Mouse (Mus musculus) heart, adult 2 months (tissue): ENCODE data around the gene Efcc1. TPM values are rescaled to one million over a fixed set of nuclear protein-coding genes. Genes with fewer than 3 reads are reported as not detected.
"Not testable (repeated sequence)": the region's sequence is repeated elsewhere in the genome, so short reads cannot be mapped to it uniquely, and the experiment has no call there.

ENCODE experiments used
- DNase-seq, 2 experiments: peaks; one replicate each; pipeline ENCODE4 v3.0.0; 2021
- H3K27ac ChIP-seq: fragments of 200-600 bp; 2 replicates; pipeline ENCODE4 v1.8.1; 2022
- H3K27me3 ChIP-seq: fragments of 200-500 bp; 2 replicates; pipeline ENCODE4 v1.6.1; 2012; ENCODE audit warnings: mild to moderate bottlenecking, low read length, inconsistent platforms, mixed read lengths; ENCODE audit not compliant: control insufficient read depth, insufficient read depth
- H3K36me3 ChIP-seq: fragments of 200-500 bp; 2 replicates; pipeline ENCODE4 v1.6.1; 2012; ENCODE audit warnings: low read length, inconsistent platforms; ENCODE audit not compliant: control insufficient read depth, insufficient read depth
- H3K4me1 ChIP-seq: fragments of 200-500 bp; 2 replicates; pipeline ENCODE4 v1.6.1; 2011; ENCODE audit warnings: low read length; ENCODE audit not compliant: control insufficient read depth, insufficient read depth
- H3K4me3 ChIP-seq: fragments of 200-600 bp; 2 replicates; pipeline ENCODE4 v1.8.1; 2022
- H3K79me2 ChIP-seq: fragments of 200-500 bp; replicated peaks from 2 replicates; pipeline ENCODE4 v1.6.1; 2012; ENCODE audit warnings: mild to moderate bottlenecking, inconsistent platforms, low read length, moderate library complexity, mixed read lengths; ENCODE audit not compliant: control insufficient read depth, insufficient read depth
- H3K9ac ChIP-seq: fragments of 200-500 bp; 2 replicates; pipeline ENCODE4 v1.6.1; 2012; ENCODE audit warnings: low read depth, mild to moderate bottlenecking, control low read depth, inconsistent platforms, low read length, mixed read lengths
- CTCF ChIP-seq: fragments of 200-600 bp; IDR thresholded peaks from 2 replicates; pipeline ENCODE4 v1.8.1; 2022; ENCODE audit warnings: antibody characterized with exemption, mild to moderate bottlenecking, moderate library complexity
- EP300 ChIP-seq: fragments of 200-500 bp; IDR thresholded peaks from 2 replicates; pipeline ENCODE4 v1.6.1; 2011; ENCODE audit warnings: low read depth, low read length, control low read depth; ENCODE audit not compliant: insufficient read depth
- POLR2A ChIP-seq: fragments of 200-500 bp; IDR thresholded peaks from 2 replicates; pipeline ENCODE4 v1.6.1; 2011; ENCODE audit warnings: mild to moderate bottlenecking, low read depth, low read length, control low read depth; ENCODE audit not compliant: insufficient read depth
- WGBS: fragments of 180-500 bp; shearing (Covaris S2); methylation state at CpG from one replicate; pipeline ENCODE4 v1.1.7; 2018; 5-methylcytosine and 5-hydroxymethylcytosine counted together
- intact Hi-C: fragments of 180-260 bp; cut with DNase I; formaldehyde crosslinking; loops from one replicate; pipeline ENCODE4 v1.15.1; 2025
- polyA plus RNA-seq: library from polyadenylated mRNA; depleted of rRNA; stranded (reverse); fragments of >200 nt; gene quantifications from 2 replicates; pipeline ENCODE4 v1.2.3, GENCODE M21; 2012
- total RNA-seq, 2 experiments: library from RNA; stranded (reverse); gene quantifications; 2 replicates each; pipeline ENCODE4 v1.2.3; 2021

The Efcc1 gene
- total and polyA plus RNA-seq, 3 experiments = 0.86 to 1.3 (median 1.2) TPM

DNA sequence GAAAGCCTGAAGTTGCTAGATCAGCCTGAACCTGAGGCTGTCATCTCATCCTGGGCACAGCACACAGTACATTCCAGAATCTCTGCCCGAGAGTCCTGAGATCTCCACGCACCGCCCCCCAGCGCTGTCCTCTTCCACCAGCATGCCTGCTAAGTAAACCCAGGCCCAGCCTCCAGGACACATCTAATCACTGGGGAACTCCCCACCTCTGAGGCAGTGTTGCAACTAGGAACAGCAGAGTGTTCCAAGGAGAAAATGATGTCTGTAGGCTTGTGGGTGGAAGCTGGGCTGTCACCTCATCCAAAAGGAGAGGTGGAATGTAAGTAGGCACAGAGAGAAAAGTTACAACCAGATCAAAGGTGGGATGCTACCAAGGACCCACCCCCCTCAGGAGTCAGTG, 24.5 kb downstream of the Efcc1 start:
- TF ChIP-seq EP300 (no peak), POLR2A (no peak), CTCF (no peak)
- intact Hi-C loops = no loop called here
- H3K36me3 ChIP-seq = no peaks in the 10 kb centered on the region
- no peaks in the 10 kb centered on the region for H3K79me2 ChIP-seq
- no peaks in the 10 kb centered on the region for H3K4me1 ChIP-seq
- H3K27ac ChIP-seq = no peak overlapping the region
- 93% methylated on average over 4 of the region's 4 CpGs for WGBS
- no peak overlapping the region for H3K4me3 ChIP-seq
- H3K9ac ChIP-seq = no peak overlapping the region
- no peaks in the 10 kb centered on the region for H3K27me3 ChIP-seq
- DNase-seq = peak in 1 of 2 experiments; percentile 12

DNA sequence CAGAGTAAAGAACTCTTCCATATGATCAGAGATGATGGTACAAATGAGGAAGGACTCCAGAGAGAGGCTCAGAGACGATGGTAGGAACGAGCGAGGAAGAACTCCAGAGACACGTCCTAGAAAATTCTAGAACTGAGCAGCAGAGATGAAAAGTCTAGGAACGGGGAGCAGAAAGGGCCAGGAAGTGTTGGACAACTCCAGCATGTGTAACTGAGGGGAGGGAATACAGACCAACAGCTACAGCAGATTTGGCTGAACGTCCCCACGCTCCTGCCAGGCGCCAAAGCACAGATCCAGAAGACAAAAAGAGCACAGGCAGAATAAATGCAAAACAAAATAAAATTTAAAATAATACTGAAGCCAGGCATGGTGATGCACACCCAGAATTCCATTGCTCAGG, 26.2 kb downstream of the Efcc1 start:
- intact Hi-C loops = no loop called here
- TF ChIP-seq EP300 (no peak), POLR2A (no peak), CTCF (no peak)
- Histone ChIP-seq H3K79me2 (no peaks in the 10 kb centered on the region), H3K36me3 (no peaks in the 10 kb centered on the region), H3K9ac (no peak overlapping the region), H3K4me1 (no peaks in the 10 kb centered on the region), H3K27me3 (no peaks in the 10 kb centered on the region), H3K4me3 (no peak overlapping the region), H3K27ac (no peak overlapping the region)
- WGBS = 77% methylated on average over 8 of the region's 8 CpGs
- DNase-seq = no peak

DNA sequence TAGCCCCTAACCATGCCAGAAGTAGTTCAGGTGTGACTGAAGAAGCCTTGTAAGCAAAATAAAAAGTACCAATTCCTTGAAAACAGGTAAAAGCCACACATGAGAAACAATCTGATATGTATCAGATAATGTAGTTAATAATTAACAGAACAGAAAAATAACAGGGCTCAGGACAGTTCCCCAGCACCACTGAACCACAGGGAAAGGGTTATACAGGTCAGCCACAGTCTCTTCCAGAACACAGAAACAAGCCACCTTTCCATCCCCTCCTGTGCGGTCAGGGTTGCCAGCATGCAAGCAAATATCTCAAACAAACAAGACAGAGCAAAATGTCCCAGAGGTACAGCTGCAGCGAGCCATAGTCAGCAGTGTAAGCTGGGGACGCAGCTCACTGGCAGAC, 28.7 kb downstream of the Efcc1 start:
- no peaks in the 10 kb centered on the region for H3K79me2 ChIP-seq
- TF ChIP-seq EP300 (no peak), CTCF (no peak), POLR2A (no peak)
- 84% methylated on average over 3 of the region's 3 CpGs for WGBS
- no peak overlapping the region for H3K27ac ChIP-seq
- intact Hi-C loops = no loop called here
- no peaks in the 10 kb centered on the region for H3K36me3 ChIP-seq
- DNase-seq = no peak
- H3K4me3 ChIP-seq = no peak overlapping the region
- no peaks in the 10 kb centered on the region; the same call in 1 of the 2 replicates for H3K4me1 ChIP-seq
- no peaks in the 10 kb centered on the region for H3K27me3 ChIP-seq
- no peak overlapping the region for H3K9ac ChIP-seq

DNA sequence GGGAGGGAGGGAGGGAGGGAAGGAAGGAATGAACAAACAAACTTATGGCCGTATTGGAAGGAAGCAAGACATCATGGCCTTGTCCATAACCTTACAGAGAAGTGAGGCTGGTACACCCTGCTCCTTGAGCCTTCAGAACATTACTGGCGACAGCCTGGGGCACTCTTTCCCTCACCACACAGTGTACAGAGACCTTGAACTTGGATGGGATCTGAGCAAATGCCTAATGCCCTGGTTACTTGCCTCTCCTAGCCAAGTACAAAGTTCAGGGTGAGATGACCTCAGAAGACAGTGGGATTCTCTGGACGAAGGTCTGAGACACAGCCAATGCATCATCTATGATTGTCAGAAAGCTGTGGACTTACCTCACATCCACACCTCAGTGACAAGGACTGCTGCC, 29.2 kb downstream of the Efcc1 start:
- intact Hi-C loops = loop anchor here (5.0 to 10.0 kb wide), 3 partner anchors 52 to 345 kb away; partner anchors contain the start of genes Copg1 and Rab43
- Histone ChIP-seq H3K4me3 (no peak overlapping the region), H3K36me3 (no peaks in the 10 kb centered on the region), H3K79me2 (no peaks in the 10 kb centered on the region), H3K4me1 (no peaks in the 10 kb centered on the region; the same call in 1 of the 2 replicates), H3K9ac (no peak overlapping the region), H3K27ac (no peak overlapping the region), H3K27me3 (no peaks in the 10 kb centered on the region)
- TF ChIP-seq CTCF (no peak), POLR2A (no peak), EP300 (no peak)
- WGBS = 62% methylated on average over 3 of the region's 3 CpGs
- no peak for DNase-seq

DNA sequence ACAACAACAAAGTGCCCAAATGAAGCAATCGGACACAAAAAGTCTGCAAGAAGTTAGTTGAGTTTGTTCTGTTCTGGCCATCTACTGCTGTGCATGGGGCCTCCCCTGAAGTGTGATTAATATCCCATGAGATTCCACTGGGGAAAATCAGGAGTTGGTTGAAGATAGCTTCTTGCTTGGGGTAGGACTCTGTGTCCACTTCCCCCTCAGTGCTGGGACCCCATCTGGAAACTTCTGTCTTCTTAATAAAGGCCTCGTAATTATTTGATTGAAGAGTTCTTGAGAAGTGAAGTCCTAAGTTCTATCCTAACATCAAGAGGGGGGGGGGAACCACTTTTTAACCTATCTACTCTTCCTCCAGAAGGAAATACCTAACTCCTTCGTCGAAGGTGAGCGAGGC, 31.5 kb downstream of the Efcc1 start:
- no peaks in the 10 kb centered on the region; the same call in 1 of the 2 replicates for H3K4me1 ChIP-seq
- 76% methylated on average over 5 of the region's 5 CpGs for WGBS
- H3K79me2 ChIP-seq = no peaks in the 10 kb centered on the region
- H3K27ac ChIP-seq = no peak overlapping the region
- no peak overlapping the region for H3K9ac ChIP-seq
- no peak for TF ChIP-seq CTCF
- TF ChIP-seq POLR2A = no peak
- TF ChIP-seq EP300 = no peak
- no peak for DNase-seq
- no peak overlapping the region for H3K4me3 ChIP-seq
- intact Hi-C loops = loop anchor here (5.0 to 10.0 kb wide), 3 partner anchors 50 to 343 kb away; partner anchors contain the start of genes Copg1 and Rab43
- H3K36me3 ChIP-seq = no peaks in the 10 kb centered on the region
- H3K27me3 ChIP-seq = no peaks in the 10 kb centered on the region

DNA sequence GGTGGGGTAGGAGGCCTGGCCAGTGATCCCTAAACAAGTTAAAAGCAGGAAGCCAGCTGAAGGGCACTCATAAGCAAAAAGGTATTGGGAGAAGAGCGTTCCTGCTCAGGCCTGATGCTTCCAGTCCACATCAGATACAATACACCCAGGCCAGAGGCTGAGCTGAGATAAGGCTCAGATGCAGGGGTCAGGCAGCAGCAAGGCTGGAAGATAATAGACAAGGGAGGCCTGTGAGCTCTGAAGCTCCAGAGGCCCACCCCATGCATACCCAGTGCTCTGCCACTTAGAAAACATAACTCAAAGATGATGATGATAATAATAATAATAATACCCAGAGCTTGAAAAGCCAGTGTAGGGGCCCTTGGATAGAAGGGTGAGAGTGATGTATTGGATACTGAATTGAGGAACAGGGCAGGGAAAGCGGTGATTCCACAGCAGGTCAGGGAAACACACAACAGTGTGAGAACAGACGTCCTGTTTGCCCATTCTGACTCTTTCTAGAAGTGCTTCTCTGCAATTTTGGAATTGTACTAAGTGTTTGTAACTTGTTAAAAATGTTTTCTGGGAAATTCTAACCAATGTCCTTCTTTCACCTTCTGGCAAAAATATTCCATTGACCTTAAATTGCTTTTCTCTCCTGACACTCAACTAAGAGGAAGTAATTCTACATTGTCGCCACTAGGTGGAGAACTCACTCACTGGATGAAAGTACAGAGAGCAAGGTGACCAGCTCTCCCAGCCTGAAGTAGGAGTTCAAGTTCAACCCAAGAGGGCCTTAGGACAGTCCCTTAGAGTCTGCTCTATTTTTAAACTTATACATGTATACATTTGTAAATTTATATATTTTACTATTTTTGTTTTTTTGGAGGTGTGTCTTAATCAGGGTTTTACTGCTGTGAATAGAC, 33.0 kb downstream of the Efcc1 start:
- H3K27ac ChIP-seq = no peak overlapping the region
- no peak overlapping the region for H3K9ac ChIP-seq
- H3K36me3 ChIP-seq = no peaks in the 10 kb centered on the region
- no peak for DNase-seq
- intact Hi-C loops = loop anchor here (1.0 to 10.0 kb wide), 4 partner anchors 49 to 341 kb away; partner anchors contain the start of genes Copg1 and Rab43
- no peaks in the 10 kb centered on the region for H3K79me2 ChIP-seq
- no peak overlapping the region for H3K4me3 ChIP-seq
- TF ChIP-seq CTCF (peak; percentile 94), POLR2A (no peak)
- H3K4me1 ChIP-seq = no peaks in the 10 kb centered on the region; the same call in 1 of the 2 replicates
- H3K27me3 ChIP-seq = no peaks in the 10 kb centered on the region
- WGBS = 57% methylated on average over 4 of the region's 4 CpGs

DNA sequence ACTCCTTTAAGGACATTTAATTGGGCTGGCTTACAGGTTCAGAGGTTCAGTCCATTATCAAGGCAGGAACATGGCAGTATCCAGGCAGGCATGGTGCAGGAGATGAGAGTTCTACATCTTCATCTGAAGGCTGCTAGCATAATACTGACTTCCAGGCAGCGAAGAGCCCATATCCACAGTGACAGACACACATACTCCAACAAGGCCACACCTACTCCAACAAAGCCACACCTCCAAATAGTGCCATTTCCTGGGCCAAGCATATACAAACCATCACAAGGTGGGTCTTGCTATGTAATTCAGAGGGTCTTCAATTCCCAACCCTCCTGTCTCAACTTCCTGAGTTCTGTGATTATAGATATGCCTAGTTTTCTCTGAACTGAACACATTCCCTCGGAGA, 33.6 kb downstream of the Efcc1 start:
- intact Hi-C loops = loop anchor here (1.0 to 10.0 kb wide), 4 partner anchors 48 to 341 kb away; partner anchors contain the start of genes Copg1 and Rab43

More for the DNA sequence above, 33.6 kb downstream of the Efcc1 start:
- not testable (repeated sequence) for H3K4me1 ChIP-seq, H3K27ac ChIP-seq, H3K27me3 ChIP-seq, H3K4me3 ChIP-seq, H3K79me2 ChIP-seq, H3K36me3 ChIP-seq, H3K9ac ChIP-seq, DNase-seq
- 89% methylated on average over 2 of the region's 2 CpGs for WGBS
